ENCODE assay signal across 19 mouse cellular contexts in the genomic region with DNA sequence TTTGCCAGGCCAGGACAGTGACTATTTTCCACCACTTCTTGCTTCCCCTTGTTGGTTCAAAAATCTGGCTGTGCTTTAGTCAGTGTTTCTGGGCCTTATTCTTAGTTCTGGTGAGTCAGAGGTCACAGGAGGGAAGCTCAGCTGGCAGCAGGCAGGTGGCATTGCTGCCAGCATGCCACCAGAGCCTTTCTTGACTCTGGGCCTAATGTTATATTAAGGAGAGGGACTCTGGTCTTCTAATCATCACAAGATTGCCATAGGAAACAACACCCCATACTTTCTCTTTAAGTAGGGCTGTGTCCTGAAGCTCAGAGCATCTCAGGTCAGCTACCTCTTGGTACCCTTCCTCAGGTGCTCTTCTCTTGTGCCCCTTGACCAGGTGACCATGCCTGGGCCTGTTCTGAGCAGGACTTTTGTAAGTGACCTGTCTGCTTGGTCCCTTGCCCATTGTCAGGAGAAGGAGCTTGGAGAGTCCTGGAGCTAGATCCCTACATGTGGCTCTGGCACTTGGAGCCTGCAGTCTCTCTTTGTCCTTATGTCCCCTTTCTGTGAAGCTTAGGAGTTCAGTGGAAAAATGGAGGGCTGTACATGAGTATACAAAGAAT. TPM values are rescaled to one million over a fixed set of nuclear protein-coding genes. Genes with fewer than 3 reads are reported as not detected.
DNase-seq lines count a peak whose midpoint lies in the region; ATAC-seq and TF ChIP-seq lines count a peak whose summit lies in the region.
"Had no signal": no experiment of that assay in that cellular context is flagged by ENCODE, and none has a peak within 500 bp of the region (broad histone marks: within the 10 kb centered on the region; RNA-seq: fewer than 3 reads in every experiment).

No protein-coding gene starts in this region.

- H3K27ac ChIP-seq in heart, embryonic 12.5 days (ENCODE audit: poor library complexity, severe bottlenecking): no peak overlapping the region
- H3K27ac ChIP-seq in gastrocnemius, adult 2 months: peak overlapping the region; percentile 94
- peak overlapping the region; percentile 64 for H3K27ac ChIP-seq in macrophage
- H3K27ac ChIP-seq: embryonic facial prominence, embryonic 10.5 days; heart, embryonic 15.5 days; left cerebral cortex, adult 2 months; limb, embryonic 13.5 days; midbrain, embryonic 12.5 days had no signal

- H3K4me2 ChIP-seq in heart, embryonic 12.5 days: no peak overlapping the region
- H3K4me2 ChIP-seq: heart, embryonic 15.5 days; limb, embryonic 13.5 days; midbrain, embryonic 12.5 days had no signal

- H3K79me2 ChIP-seq in macrophage (ENCODE audit: inconsistent target): peaks cover 96% of the 10 kb centered on the region

- H3K27me3 ChIP-seq in heart, embryonic 12.5 days (replicated peaks): peaks cover 4% of the 10 kb centered on the region; the same call in 1 of the 2 replicates
- H3K27me3 ChIP-seq: heart, embryonic 15.5 days; limb, embryonic 13.5 days; midbrain, embryonic 12.5 days had no signal

- TF ChIP-seq CTCF in gastrocnemius, adult 2 months (IDR thresholded peaks at IDR 0.05): no peak

- no peak for ATAC-seq in heart, embryonic 12.5 days (ENCODE audit: insufficient number of reproducible peaks, low FRiP score)
- ATAC-seq in monocyte, adult 5-6 weeks (replicated peaks; ENCODE audit: insufficient number of reproducible peaks, low FRiP score, low TSS enrichment, poor library complexity, severe bottlenecking): no peak
- ATAC-seq: hindbrain, embryonic 16.5 days had no signal

- no peak overlapping the region for H3K4me3 ChIP-seq in heart, embryonic 12.5 days
- peak overlapping the region; percentile 41 for H3K4me3 ChIP-seq in gastrocnemius, adult 2 months
- no peak overlapping the region for H3K4me3 ChIP-seq in macrophage (ENCODE audit: inconsistent target)
- H3K4me3 ChIP-seq: embryonic facial prominence, embryonic 10.5 days; heart, embryonic 15.5 days; left cerebral cortex, adult 2 months; limb, embryonic 13.5 days; midbrain, embryonic 12.5 days had no signal

- intact Hi-C loops in gastrocnemius, adult 2 months (cut with DNase I): no loop called here

- no peaks in the 10 kb centered on the region for H3K36me3 ChIP-seq in heart, embryonic 12.5 days
- H3K36me3 ChIP-seq in macrophage (ENCODE audit: inconsistent target): no peaks in the 10 kb centered on the region
- H3K36me3 ChIP-seq: embryonic facial prominence, embryonic 10.5 days; heart, embryonic 15.5 days; midbrain, embryonic 12.5 days had no signal

- no peak overlapping the region for H3K9ac ChIP-seq in heart, embryonic 12.5 days
- H3K9ac ChIP-seq: heart, embryonic 15.5 days; limb, embryonic 13.5 days; midbrain, embryonic 12.5 days had no signal

- H3K9me3 ChIP-seq in heart, embryonic 12.5 days (replicated peaks): no peaks in the 10 kb centered on the region
- H3K9me3 ChIP-seq: embryonic facial prominence, embryonic 10.5 days; heart, embryonic 15.5 days; limb, embryonic 13.5 days; midbrain, embryonic 12.5 days had no signal

- no peaks in the 10 kb centered on the region for H3K4me1 ChIP-seq in heart, embryonic 12.5 days (replicated peaks)
- H3K4me1 ChIP-seq: embryonic facial prominence, embryonic 10.5 days; limb, embryonic 13.5 days; midbrain, embryonic 12.5 days had no signal

- peak; percentile 60 for DNase-seq in heart, adult 8-10 months (ENCODE audit: low spot score)
- peak; percentile 16 for DNase-seq in adrenal gland, postnatal 25 days
- peak; percentile 72 for DNase-seq in gastrocnemius, adult 2 months
- DNase-seq in yolk sac, embryonic 10.5 days (ENCODE audit: low spot score): no peak
- DNase-seq: cerebellum, adult 9-11 months; kidney, adult 18-20 months; kidney, postnatal 4 days; lung, adult 2 months; right cerebral cortex, postnatal 4 days; thymus, adult 2 months had no signal

RNA-seq across cellular contexts. Expression of gene Abcc1, which starts 19.8 kb away (rescaled TPM):
- total RNA-seq in heart, adult 8-10 months (2022): 10 to 100 TPM; 15.7 to 25.5 (median 21.1) TPM
- polyA plus RNA-seq in heart, embryonic 12.5 days (2016; fragmentation: Nextera tagmentation; extraction: Ambion mirVana): 3.1 and 3.4 TPM in 2 replicates
- 14.7 and 26.0 TPM in 2 replicates for total RNA-seq in adrenal gland, postnatal 25 days (2021)
- 10 to 100 TPM; 21.6 to 25.0 TPM for total RNA-seq in gastrocnemius, adult 2 months (2021)
- total RNA-seq in macrophage (2018; cell fraction: chromatin; rRNA removed): 100 to 1,000 TPM; 106 to 796 (median 207) TPM
- 10 to 100 TPM; 13.3 to 51.1 (median 29.1) TPM for total RNA-seq in macrophage (2018; cell fraction: cytosol; rRNA removed)
- 100 to 1,000 TPM in 16 of 26 experiments, 10 to 100 TPM in 10; 47.2 to 324 (median 121) TPM for total RNA-seq in macrophage (2018; cell fraction: nucleus; rRNA removed)
- polyA plus RNA-seq in macrophage (2018): 19.8 to 46.6 TPM (median 31.3 TPM) in 3 replicates
- 15.3 to 24.0 TPM (median 22.2 TPM) in 3 replicates for total RNA-seq in monocyte, adult 5-6 weeks (2017)
